Mouse (Mus musculus) regulatory T cell (primary cell): ENCODE data around the gene Hint3.
"Not testable (repeated sequence)": the region's sequence is repeated elsewhere in the genome, so short reads cannot be mapped to it uniquely, and the experiment has no call there.

ENCODE experiments used
- in situ Hi-C: fragments of 300-600 bp; cut with MboI, MseI; formaldehyde crosslinking; loops from one replicate; pipeline ENCODE4 v1.15.1; 2025; ENCODE audit warnings: high pct_unique_total_duplicates

Gene Hint3

GRCm38 (mm10) chr10:30629513-30629912, at the start of gene Hint3:
Gene Hint3 (minus strand): TSS chr10:30629632.
- in situ Hi-C loops: no loop called here

DNA sequence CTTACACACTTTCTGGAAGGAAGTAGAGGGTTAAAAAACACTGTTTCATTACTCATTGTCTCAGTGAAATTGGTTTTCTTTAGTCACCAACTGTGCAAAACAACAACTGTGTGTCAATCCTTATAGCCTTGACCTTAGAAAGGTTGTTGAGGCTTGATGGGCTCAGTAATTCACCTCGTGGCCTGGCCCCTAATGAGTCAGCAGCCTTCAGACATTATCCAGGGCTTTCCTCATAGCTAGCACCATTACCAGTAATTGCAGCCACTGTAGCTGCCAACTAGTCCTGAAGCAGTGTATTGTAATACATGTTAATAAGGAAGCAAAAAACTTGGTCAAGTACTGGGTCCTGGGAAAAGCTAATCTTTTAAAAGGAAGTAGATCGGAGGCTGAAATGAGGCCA, 48.6 kb upstream of the Hint3 start:
- in situ Hi-C loops: no loop called here

GRCm38 (mm10) chr10:30674825-30675224, 45.4 kb upstream of the Hint3 start:
- in situ Hi-C loops: no loop called here

GRCm38 (mm10) chr10:30666580-30666979, 37.1 kb upstream of the Hint3 start:
- in situ Hi-C loops: no loop called here

DNA sequence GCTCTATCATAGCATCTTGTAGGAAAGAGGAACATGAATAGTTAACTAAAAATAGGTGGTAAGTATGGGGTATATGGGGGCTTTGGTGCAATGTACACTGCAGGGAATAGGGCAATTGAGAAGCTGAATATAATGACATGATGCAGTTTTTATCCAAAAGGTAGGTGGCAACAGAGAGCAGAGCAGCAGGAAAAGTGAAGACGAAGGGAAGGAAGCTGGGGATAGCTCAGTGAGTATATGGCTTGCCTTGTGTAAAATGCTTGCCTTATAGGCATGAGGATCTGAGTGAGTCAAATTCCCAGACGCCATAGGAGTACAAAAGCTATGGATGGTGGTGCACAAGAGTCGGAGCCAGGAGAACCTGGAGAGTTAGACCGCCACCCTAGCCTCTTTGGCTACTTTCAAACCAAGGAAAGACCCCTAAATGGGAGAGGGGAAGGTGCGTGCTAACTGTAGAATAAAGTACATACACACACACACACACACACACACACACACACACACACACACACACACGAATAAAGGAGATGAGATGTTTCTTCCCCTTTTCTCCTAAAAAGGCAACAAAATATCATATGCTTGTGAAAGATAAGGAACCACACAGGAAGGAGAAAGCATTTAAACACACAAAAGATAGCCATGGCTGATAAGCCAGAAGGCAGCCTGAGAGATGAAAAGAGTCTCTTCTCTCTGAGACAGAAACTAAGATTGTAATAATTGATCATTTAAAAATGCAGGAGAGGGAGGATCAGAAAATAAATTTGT, 31.3 kb upstream of the Hint3 start:
- in situ Hi-C loops: no loop called here

DNA sequence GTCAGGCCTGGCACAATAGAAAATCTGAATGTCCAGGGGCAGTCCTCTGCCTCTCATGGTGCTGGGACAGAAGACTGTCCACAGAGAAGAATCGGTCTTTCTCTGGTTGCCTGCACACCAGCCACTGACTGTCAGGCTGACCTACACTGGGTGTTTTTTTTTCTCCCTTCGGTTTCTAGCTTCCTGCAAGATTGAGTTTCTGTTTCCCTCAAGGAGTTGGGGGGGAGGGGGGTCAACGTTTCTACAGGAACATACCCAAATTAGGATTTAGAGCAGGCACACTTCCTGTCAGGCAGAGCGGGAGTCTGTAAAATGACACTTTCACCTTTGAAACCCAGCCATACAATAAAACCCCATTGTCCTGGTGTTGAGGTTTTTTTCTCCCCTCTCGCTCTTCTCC, 26.2 kb upstream of the Hint3 start:
- in situ Hi-C loops: no loop called here

- in situ Hi-C loops: no loop called here
Measured at GRCm38 (mm10) chr10:30647681-30648080, 18.2 kb upstream of the Hint3 start.

DNA sequence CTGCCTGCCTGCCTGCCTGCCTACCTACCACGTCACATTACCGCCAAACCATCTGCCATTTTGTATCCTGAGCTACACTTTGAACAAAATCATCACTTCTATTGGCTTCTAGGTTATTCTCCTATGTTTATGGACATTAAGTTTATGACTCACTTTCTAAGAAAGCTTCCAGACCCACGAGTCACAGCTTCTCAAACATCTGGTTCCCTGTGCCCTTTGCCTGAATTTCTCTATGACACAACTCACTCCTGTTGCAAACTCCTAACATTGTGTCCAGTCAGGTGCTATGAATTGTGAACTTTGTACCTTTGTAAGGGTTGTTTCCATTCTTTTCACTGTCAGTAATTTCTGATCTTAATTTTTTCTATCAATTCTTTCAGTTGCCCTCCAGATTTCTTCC, 8.8 kb upstream of the Hint3 start:
- in situ Hi-C loops: no loop called here

GRCm38 (mm10) chr10:30636474-30637154, 7.2 kb upstream of the Hint3 start:
- in situ Hi-C loops: not testable (repeated sequence)

DNA sequence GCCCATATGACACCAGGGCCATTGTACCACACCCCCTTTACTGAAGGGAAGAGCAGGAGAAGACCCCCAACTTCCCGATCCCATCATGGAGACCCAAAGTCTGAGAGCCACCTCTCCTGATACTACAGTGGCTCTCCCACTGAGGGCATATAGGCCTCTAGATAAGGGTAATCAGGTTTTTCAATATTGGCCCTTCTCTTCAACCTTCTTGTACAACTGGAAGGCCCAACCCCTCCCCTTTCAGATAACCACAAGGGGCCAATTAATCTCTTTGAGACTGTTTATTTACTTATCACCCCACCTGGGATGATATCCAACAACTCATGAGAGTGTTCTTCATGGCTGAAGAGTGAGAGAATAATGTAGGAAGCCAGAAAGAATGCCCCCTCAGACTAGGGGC, 3.3 kb upstream of the Hint3 start:
- in situ Hi-C loops: no loop called here

- in situ Hi-C loops: no loop called here
Measured at GRCm38 (mm10) chr10:30629977-30630376, 545 bp upstream of the Hint3 start.

DNA sequence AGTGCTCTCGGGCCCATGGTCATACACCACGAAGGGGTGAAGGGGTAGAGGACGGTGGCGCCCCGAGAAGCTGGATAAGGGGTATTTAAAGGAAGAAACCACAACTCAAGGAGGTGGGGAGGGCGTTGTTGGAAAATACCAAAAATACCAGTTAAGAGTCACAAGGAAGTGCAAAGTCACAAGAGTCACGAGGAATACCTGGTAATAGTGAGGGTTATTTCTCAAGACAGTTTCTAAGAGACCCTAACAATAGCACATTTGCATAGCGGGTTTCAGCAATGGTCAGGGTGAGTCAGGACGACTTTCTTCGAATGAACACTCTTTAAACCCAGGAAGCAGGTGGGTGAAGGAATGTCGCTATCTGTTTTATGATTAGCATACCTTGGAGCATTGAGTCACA, 988 bp downstream of the Hint3 start:
- in situ Hi-C loops: not testable (repeated sequence)

- in situ Hi-C loops: no loop called here
Measured at GRCm38 (mm10) chr10:30627548-30627947, 1.9 kb downstream of the Hint3 start.

DNA sequence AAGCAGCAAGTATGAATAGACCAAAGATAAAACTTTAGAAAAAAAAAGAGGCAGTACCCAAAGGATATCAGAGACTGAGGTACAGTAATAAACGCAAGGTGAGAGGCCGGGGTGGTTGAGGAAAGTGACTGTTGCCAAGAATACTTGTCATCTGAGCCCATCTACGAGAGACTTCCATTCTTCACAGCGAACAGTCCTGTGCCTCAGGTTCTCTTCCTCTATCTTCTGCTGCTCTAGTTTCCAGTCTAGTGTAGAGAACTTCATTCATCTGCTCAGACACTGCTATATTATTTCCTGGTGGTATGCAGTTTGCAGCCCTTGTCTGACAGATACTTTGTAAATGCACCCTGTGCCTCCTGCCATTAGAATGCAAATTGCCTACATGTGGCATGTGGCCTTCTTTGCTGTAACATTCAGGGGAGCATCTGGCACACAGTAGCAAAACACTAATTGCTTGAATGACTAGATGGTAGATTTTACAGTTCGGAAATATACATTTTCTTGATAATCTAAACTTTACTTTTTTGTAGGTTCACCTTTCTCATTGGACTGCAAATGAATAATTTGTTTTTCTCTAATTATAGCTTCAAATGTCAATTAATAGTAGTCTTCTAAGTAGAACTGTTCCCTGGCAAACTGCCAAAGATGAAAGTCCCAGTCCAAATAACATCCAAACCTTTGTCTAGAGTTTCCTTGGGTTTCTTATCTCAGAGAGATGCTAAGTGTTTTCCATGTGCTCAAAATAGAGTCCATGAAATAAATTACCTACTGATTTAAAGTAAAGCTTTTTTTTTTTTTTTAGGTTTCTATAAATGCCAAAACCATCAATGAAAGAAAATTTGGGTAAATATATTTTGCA, 5.0 kb downstream of the Hint3 start:
- in situ Hi-C loops: loop anchor here (5.0 kb wide), 2 partner anchors 83 to 178 kb away; partner anchors contain the start of gene Ncoa7

DNA sequence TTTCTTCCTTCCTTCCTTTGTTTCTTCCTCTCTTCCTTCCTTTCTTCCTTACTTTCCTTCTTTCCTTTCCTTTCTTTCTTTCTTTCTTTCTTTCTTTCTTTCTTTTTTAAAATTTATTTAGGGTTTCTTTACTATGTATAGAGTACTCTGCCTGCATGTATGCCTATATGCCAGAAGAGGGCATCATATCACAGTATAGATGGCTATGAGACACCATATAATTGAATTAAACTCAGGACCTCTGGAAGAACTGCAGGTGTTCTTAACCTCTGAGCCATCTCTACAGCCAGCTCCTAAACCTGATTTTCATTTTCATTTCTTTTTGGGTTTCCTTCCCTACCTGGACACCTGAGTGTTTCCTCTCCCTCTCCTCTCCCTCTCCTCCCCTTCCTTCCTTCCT, 6.5 kb downstream of the Hint3 start:
- in situ Hi-C loops: loop anchor here (5.0 kb wide), 2 partner anchors 84 to 179 kb away; partner anchors contain the start of gene Ncoa7

DNA sequence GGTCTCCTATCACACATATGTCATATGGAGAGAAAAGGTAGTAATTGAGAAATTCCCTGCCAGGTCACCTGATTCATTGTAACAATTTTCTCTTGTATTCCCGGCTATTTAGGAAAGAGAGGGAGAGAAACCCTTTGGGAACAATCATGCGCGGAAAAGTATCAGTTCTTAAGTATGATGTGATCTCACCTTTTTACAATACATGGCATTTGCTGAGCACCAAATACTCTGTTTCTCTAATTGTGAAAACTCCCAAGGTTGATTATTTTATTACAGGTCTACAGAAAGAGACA, 10.6 kb downstream of the Hint3 start:
- in situ Hi-C loops: no loop called here

DNA sequence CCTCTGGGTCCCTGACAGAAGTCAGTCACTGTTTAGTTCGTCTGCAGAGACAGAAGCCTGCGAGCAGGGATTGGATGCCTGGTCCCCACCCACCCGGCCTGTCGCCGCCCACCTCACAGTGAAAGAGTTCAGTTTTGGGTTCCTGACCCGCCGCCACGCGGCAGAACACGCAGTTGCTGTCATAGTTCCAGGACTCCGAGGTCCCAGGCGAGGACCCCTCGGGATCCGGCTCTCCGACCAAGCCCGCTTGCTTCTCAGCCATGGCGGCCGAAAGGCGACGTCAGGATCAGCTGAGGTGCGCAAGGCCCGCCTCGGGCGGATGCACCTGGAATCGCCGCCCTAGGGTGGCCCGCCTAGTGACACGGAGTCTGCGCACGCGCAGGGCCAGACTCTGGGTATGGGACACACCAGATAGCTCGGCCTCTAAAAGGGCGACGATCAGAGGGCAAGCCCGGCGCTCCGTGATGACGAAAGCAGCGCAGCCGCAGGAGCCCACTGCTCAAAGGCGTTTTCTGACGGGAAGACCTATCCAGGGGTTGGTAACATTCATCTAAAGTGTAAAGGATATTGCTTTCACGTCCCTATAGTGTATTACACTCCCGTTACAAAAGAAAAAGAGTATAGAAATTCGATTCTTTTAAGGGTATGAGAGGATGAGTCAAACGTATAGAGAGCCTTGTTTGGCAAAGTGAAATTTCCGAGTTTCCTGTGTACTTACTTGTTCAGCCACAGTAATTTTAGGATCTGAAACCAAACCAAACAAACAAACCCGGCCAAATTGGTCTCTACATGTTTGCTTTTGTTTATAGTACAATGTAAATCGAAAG, 11.1 kb downstream of the Hint3 start:
- in situ Hi-C loops: no loop called here

- in situ Hi-C loops: no loop called here
Measured at GRCm38 (mm10) chr10:30613039-30613438, 16.4 kb downstream of the Hint3 start.

- in situ Hi-C loops: loop anchor here (5.0 kb wide), 1 partner anchor 703 kb away; the partner anchor contains the start of gene Hddc2
Measured at GRCm38 (mm10) chr10:30609614-30610013, 19.8 kb downstream of the Hint3 start.

GRCm38 (mm10) chr10:30608109-30608508, 21.3 kb downstream of the Hint3 start:
- in situ Hi-C loops: loop anchor here (5.0 kb wide), 1 partner anchor 704 kb away; the partner anchor contains the start of gene Hddc2

GRCm38 (mm10) chr10:30600542-30600966, 28.9 kb downstream of the Hint3 start, which contains the start of gene Trmt11:
Gene Trmt11 (minus strand): TSS chr10:30600749.
- in situ Hi-C loops: no loop called here
